Mouse (Mus musculus): ENCODE data around the gene Kif1b. TPM values are rescaled to one million over a fixed set of nuclear protein-coding genes. Genes with fewer than 3 reads are reported as not detected.

Gene Kif1b
- total RNA-seq, 2 experiments from 2014 or later = 134 to 138 TPM

Other genes starting within 250 kb of the Kif1b start
- gene Pex14, start 207.8 kb downstream of the Kif1b start, total RNA-seq (2021) = 10 to 100 TPM; 20.5 to 21.7 TPM
- 10 to 100 TPM; 33.5 to 39.0 TPM for gene Dffa, start 203.5 kb downstream of the Kif1b start, total RNA-seq (2021)
- under 1 TPM; 0.59 to 0.88 TPM for gene Cort, start 180.9 kb downstream of the Kif1b start, total RNA-seq (2021)
- 1 to 10 TPM; 9.2 to 9.3 TPM for gene Cenps, start 170.1 kb downstream of the Kif1b start, total RNA-seq (2021)
- 10 to 100 TPM; 44.8 to 45.1 TPM for gene Pgd, start 140.9 kb downstream of the Kif1b start, total RNA-seq (2021)
- 10 to 100 TPM; 46.3 to 58.6 TPM for gene Ube4b, start 119.1 kb upstream of the Kif1b start, total RNA-seq (2021)
- 10 to 100 TPM; 75.7 to 77.1 TPM for gene Rbp7, start 147.3 kb upstream of the Kif1b start, total RNA-seq (2021)
- not detected for gene Tmem274, start 169.7 kb upstream of the Kif1b start, total RNA-seq (2021)
- 10 to 100 TPM; 20.8 to 23.4 TPM for gene Nmnat1, start 177.5 kb upstream of the Kif1b start, total RNA-seq (2021)
- 10 to 100 TPM; 55.4 to 55.8 TPM for gene Lzic, start 177.5 kb upstream of the Kif1b start, total RNA-seq (2021)
- gene Ctnnbip1, start 210.5 kb upstream of the Kif1b start, total RNA-seq (2021) = 10 to 100 TPM; 42.9 to 44.5 TPM